Mouse (Mus musculus) ES-Bruce4 (cell line): ENCODE results near the gene Ribc2.

Experiments used
- CTCF ChIP-seq: IDR thresholded peaks from one replicate; pipeline ENCODE4 v1.8.1; 2011; ENCODE audit warnings: low read depth, low read length
- EP300 ChIP-seq: IDR thresholded peaks from 2 replicates; pipeline ENCODE4 v1.6.1; 2011; ENCODE audit warnings: low read depth, low read length; ENCODE audit not compliant: insufficient read depth
- POLR2A ChIP-seq: IDR thresholded peaks from one replicate; pipeline ENCODE4 v1.8.1; 2011; ENCODE audit warnings: low read length; ENCODE audit not compliant: insufficient read depth

DNA sequence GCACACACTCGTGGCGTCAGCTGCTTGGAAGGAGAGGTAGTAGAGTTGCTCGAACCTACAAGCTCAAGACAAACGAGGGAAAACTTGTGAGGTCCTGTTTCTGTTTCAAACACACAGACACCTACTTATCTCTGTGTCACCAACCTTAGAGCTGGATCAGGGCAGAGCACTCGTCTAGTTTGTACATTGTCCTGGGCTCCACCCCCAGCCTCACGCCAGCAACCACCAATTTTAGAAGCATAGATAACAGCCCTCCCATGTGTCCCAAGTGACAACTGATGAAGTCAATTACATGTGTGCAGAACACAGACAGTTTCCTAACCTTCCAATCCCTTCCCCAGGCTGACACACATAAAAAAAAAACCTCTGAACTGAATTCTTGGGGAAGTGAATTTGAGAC, 46.3 kb downstream of the Ribc2 start:
- no peak for TF ChIP-seq CTCF
- TF ChIP-seq EP300 = no peak
- TF ChIP-seq POLR2A = no peak
